In genomic region chr8:104533971-104534778, GRCm38 (mm10) we compare ENCODE assay signal across 8 mouse cellular contexts. TPM values are rescaled to one million over a fixed set of nuclear protein-coding genes. Genes with fewer than 3 reads are reported as not detected.
A peak's percentile ranks its signal among the peaks of the same experiment; 100 is the strongest.
DNase-seq lines count a peak whose midpoint lies in the region; ATAC-seq lines count a peak whose summit lies in the region.

Gene Nae1 (minus strand): TSS chr8:104534637.
Gene Car7 (plus strand): TSS chr8:104534689.

- ATAC-seq in inflammation-experienced regulatory T-cells, adult 6 months: peak; percentile 83
- ATAC-seq in megakaryocyte-erythroid progenitor cell, adult 5-6 weeks (replicated peaks; ENCODE audit: low FRiP score, low TSS enrichment, poor library complexity, severe bottlenecking): peak; percentile 89

- intact Hi-C loops in gastrocnemius, postnatal 14 days (cut with DNase I; ENCODE audit: low total_unique reads): loop anchor here (5.0 kb wide), 1 partner anchor 33 kb away; no protein-coding TSS in a partner anchor
- intact Hi-C loops in left cerebral cortex, postnatal 10 days (cut with DNase I): loop anchor here (5.0 kb wide), 1 partner anchor 97 kb away; no protein-coding TSS in a partner anchor

- peak; percentile 94 to 99 for DNase-seq in adrenal gland, adult (ENCODE audit: inconsistent age in 2 of 2, low spot score in 1 of 2)
- peak; percentile 94 for DNase-seq in embryo, embryonic 10.5 days (ENCODE audit: low spot score)
- peak; percentile 91 for DNase-seq in gastrocnemius, postnatal 14 days
- DNase-seq in left cerebral cortex, postnatal 10 days (ENCODE audit: extremely low spot score in 1 of 2, low spot score in 2 of 2): peak; percentile 89 to 92
- DNase-seq in right cerebral cortex, postnatal 25 days: peak; percentile 94
- DNase-seq in urinary bladder, postnatal 4 days (ENCODE audit: low spot score in 2 of 2): peak; percentile 90 to 91

RNA-seq across cellular contexts. Expression of gene Nae1, which starts in this region (rescaled TPM):
- 10 to 100 TPM; 20.4 to 24.5 TPM for total RNA-seq in gastrocnemius, postnatal 14 days (2021)
- polyA plus RNA-seq in inflammation-experienced regulatory T-cells, adult 6 months (2017; shearing (Covaris generic)): 100 to 1,000 TPM in 1 of 3 experiments, 10 to 100 TPM in 2; 80.0 to 101 (median 91.5) TPM
- 10 to 100 TPM; 48.8 to 50.7 TPM for total RNA-seq in left cerebral cortex, postnatal 10 days (2021)
- total RNA-seq in megakaryocyte-erythroid progenitor cell, adult 5-6 weeks (2014; fragmentation: Nextera tagmentation): 83.2 and 84.8 TPM in 2 replicates
- 172 and 193 TPM in 2 replicates for total RNA-seq in megakaryocyte-erythroid progenitor cell, adult 5-6 weeks (2017)

RNA-seq across cellular contexts. Expression of gene Car7, which starts in this region (rescaled TPM):
- 1 to 10 TPM; 1.0 to 1.1 TPM for total RNA-seq in gastrocnemius, postnatal 14 days (2021)
- 1 to 10 TPM; 3.3 to 5.5 (median 5.3) TPM for polyA plus RNA-seq in inflammation-experienced regulatory T-cells, adult 6 months (2017; shearing (Covaris generic))
- total RNA-seq in left cerebral cortex, postnatal 10 days (2021): 10 to 100 TPM; 17.0 to 18.6 TPM
- 1.8 TPM in 1 of 2 replicates, not detected in the other for total RNA-seq in megakaryocyte-erythroid progenitor cell, adult 5-6 weeks (2014; fragmentation: Nextera tagmentation)
- total RNA-seq in megakaryocyte-erythroid progenitor cell, adult 5-6 weeks (2017): 3.6 TPM in 1 of 2 replicates, not detected in the other

Comparison
In these comparisons a context has a peak if more than half of its experiments do, and no peak if none do; other contexts are left out.
1. Peak in every context shown above with its lines: DNase-seq and ATAC-seq.